Mouse (Mus musculus): Measurements from ENCODE around the gene Ren1. TPM values are rescaled to one million over a fixed set of nuclear protein-coding genes. Genes with fewer than 3 reads are reported as not detected.

Gene Ren1
- polyA plus RNA-seq, 1 experiment, result 0.92 TPM

DNA sequence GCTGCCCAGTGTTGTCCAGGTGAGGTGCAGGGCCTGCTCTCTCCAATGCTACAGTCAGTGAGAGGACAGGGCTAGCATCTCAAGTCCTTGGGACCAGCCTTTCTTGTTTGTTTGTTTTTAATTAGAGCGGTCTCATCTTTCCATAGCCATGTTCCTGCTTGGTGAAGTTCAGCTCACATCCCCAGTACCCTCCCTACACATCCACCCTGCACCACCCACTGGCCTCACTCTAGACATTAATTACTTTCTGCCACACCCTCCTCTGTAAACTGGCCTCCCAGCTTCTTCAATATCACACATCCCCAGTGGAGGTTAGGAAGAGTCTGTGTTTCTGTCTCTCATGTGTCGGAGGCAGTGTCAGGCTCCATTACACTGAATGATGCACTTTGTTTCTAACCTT is 6.0 kb upstream of the Ren1 start:
- DNase-seq (ENCODE audit: low read depth), result no peak

DNA sequence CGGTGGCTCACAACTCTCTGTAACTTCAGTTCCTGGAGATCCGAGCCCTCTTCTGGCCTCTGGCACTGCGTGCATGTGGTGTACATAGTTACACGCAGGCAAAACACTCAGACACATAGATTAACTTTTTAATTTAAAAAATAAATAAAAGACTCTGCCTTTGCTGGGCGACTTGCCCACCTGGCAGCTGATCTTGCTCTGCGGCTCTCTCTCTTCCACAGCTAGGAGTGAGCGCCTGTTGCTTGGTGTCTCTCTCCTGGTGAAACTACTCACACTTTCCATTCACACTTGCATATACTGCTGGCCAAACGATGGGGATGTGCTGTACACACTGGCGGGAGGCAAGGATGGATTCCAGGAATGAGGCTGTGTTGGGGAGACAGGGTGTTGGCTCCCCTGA is 3.8 kb upstream of the Ren1 start:
- DNase-seq (ENCODE audit: low read depth), result no peak

DNA sequence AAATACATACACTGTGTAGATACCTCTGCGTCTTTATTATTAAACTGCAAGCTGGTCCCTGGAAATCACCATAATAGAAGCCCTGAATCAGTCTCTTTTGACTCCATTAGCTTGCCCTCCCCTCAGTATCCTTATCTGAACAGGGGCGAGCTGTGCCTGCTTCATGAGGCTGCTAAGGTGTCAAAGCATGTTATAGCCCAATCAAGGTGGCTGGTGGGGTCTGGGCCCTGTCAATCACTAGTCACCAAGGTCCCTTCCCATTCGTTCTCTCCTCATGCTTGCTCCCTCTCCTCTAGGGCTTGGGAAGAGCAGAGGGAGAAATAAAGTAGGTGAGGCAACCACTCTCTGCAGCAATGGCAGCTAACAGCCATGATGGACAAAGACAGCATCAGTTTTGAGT is 3.1 kb upstream of the Ren1 start:
- no peak for DNase-seq (ENCODE audit: low read depth)

DNA sequence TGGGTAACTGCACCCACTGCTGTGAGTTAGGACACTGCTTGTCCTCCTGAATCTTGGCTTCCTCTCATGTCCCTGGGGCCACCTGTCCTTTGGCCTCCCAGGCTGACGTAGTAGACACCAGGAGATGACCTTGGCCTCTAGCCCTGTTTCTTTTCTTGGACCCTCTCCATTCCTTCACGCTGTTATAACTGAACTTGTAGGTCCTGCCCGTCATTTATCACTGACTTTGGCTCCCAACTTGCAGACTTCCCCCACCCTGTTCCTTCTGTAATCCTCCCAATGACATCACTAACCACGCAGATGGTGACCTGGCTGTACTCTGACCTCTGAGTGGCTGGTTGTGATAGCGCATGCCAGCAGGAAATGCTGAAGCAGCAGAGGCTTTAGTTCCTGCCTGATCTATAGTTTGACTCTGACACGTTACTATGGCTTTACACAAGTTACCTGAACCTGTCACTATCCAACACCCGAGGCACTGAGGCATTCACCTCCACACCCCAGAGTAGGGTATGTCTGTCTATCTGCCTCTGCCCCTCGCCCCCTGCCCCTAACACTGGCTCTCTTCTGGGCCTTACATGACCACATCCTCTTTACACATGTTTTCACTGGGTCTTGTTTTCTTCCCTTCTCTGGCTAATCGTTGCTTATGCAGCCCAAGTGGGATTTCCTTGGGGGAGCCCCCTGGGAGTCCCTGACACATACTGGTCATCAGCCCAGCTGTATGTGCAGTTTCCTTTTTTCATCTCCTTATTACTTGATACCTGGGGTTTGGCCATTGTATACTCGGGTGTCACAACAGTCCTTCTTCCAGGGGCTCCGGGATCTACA is 2.4 kb upstream of the Ren1 start:
- DNase-seq (ENCODE audit: low read depth), result no peak

DNA sequence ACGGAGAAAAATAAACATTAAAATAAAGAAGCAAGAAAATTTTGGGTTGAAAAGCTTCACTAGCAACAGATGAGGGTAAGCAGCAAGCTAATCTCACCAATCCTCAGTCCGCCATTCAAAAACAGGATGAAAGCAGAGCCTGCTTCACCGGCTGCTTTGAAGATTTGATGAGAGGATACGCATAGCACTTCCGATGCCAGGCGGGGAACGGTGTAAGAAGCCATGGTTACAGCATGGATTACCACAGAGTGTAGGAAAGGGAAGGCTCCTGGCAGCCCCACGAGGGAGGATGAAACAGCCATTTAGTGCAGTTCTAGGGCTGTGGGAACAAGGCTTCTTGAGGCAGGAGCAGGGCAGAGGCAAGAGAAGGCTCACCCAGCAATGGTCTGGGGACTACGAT is 1.5 kb downstream of the Ren1 start:
- DNase-seq (ENCODE audit: low read depth), result no peak

DNA sequence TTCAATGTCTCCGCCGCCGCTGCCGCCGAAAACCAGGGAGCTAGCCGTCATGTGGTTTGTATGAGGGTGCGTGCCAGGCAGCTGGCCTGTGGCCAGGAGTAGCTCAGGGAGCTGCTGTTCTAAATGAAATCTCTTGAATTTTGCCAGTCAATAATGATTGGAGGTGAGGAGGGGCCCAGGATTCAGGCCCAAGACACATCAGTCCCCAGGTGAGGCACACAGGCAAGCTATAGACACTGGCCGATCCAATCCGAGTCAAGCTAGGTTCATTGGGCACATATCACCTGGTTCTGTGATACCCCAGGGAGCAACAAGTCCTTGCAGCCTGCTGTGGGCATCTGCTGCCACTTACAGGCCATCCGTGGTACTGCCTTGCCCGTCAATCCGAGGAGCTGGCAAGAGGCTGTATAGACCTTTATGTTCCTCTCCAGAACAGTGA is 3.1 kb downstream of the Ren1 start:
- no peak for DNase-seq (ENCODE audit: low read depth)

DNA sequence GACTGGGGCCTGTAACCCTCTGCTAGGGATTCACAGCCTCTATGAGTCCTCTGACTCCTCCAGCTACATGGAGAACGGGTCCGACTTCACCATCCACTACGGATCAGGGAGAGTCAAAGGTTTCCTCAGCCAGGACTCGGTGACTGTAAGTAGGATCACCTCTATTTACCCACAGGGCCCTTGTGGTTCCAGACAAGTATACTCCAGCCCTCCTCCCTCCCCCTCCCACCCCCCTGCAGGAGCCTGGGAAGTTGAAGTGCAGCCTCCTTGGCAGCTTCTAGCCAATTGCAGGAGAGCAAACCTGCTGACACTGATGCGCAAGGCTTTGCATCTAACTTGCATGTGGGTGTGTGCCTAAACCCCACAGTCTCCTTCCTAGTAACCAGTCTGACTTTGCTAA is 5.2 kb downstream of the Ren1 start:
- no peak for DNase-seq (ENCODE audit: low read depth)

DNA sequence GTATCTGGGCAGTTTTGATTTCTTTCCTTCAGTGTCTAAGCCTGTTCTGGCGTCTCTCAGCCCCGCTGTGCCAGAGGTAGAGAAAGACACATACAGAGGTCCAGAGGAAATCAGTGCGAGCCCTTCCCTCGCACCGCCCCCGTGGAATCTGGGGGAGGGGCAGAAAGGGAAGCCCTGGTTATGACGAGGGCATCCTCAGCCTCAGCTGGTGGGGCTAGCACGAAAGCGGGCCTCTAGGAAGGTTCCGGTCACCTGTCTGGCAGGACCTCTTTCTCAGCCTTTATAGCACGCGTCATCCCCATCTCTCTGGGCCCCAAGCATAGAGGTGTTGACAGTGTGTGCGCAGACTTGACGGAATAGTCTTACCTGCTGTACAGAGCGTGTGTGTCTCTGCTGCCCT is 5.6 kb downstream of the Ren1 start:
- DNase-seq (ENCODE audit: low read depth), result no peak

DNA sequence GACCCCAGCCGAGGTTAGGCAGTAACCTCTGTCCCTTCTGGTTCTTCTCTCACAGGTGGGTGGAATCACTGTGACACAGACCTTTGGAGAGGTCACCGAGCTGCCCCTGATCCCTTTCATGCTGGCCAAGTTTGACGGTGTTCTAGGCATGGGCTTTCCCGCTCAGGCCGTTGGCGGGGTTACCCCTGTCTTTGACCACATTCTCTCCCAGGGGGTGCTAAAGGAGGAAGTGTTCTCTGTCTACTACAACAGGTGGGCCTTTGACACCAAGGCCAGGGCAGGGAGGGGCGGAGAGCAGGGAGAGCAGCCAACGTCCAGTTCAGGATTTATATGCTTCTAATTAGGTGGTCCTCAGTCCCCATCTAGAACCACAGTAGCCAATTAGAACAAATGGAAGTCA is 6.0 kb downstream of the Ren1 start:
- DNase-seq (ENCODE audit: low read depth), result no peak

DNA sequence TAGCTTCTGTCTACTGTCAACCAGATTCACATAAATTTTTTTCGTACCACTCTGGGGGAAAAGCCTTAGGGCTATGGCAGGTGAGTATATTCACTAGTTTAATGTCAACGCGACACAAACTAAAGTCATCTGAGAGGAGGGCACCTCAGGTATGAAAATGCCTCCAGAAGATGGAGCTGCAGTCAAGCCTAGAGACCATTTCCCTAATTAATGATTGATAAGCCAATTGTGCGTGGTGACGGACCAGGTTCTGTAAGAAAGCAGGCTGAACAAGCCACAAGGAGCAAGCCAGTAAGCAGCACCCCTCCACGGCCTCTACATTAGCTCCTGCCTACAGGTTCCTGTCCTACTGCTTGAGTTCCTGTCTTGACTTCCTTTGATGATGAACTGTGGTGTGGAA is 10.7 kb downstream of the Ren1 start:
- no peak for DNase-seq (ENCODE audit: low read depth)

DNA sequence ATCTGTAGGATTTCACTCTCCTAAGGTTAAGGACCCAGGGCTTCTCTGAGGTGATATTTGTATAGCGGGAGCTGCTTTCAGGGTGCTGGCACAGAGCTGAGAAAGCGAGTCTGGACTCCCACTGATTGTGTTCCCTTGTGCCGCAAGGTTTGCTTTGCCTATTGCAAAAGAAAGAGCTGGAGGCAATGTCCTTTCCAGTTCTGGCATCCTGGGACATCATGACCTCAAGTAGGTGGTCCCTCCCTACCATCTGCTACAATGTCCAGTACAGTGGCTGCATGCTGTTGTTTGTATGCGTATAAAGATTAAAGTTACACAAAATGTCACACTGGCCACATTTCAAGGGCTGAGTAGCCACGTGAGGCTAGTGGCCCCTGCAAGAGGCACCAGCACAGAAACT is 11.8 kb downstream of the Ren1 start:
- no peak for DNase-seq (ENCODE audit: low read depth)

DNA sequence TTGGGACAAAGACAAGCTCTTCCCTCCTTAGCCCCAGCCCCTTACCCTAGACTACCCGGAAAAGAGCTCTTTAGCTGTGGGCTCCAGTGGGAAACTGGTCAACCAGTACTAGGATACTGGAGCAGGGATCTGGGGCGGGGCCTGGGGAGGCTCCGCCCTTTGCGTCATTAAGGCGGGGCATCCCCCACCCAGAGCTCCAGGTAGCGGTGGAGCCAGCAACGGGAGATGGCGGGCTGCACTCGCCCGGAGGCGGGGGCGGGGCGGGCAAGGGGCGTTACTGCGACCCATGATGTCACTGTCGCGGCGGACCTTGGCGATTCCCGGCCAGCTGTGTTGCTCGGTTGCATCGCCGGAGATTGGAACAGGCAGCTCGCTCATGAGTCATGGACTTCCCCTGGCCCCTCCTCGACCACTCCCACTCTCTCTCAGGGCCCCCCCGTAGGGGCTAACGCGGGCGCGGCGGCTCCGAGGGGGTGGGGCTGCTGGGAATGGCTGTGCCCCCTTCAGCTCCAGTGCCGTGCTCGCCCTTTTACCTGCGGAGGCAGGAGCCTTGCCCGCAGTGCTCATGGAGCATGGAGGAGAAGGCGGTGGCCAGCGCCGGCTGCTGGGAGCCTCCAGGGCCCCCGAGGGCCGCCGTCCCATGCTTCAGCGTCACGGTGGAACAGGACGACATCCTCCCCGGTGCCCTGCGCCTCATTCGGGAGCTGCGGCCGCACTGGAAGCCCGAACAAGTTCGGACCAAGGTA is 13.1 kb downstream of the Ren1 start, which contains the start of gene Etnk2:
Gene Etnk2 (plus strand): TSS at position 297 of the 746 bp plus-strand sequence.
- DNase-seq (ENCODE audit: low read depth), result no peak

DNA sequence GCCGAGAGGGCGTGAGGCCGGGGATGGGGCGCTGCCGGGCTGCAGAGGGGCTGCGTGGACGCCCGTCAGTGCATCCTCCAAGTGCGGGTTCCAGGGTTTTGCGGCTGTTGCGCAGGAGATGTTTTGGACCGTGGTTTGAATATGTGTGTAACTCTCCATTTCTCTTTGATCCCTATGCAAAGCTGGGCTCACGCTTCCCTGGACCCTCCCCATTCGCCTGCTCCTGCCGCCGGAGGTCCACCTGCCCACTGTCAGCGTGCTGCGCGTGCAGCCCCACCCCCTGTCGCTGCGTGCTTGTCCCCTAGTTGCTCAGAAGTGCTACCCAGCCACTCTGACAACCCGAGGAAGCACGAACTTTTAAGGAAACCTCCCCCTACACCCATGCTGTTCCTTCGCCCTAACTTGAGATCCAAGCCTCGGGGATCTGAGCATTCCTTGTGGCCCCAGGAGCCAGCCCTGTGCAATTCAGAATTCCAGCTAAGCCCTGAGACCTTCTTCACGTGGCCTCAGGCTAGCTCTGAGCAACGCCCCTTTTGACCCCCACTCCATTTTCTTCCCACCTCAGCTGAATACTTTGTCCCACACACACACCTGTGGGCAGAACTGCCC is 13.8 kb downstream of the Ren1 start:
- no peak for DNase-seq (ENCODE audit: low read depth)

DNA sequence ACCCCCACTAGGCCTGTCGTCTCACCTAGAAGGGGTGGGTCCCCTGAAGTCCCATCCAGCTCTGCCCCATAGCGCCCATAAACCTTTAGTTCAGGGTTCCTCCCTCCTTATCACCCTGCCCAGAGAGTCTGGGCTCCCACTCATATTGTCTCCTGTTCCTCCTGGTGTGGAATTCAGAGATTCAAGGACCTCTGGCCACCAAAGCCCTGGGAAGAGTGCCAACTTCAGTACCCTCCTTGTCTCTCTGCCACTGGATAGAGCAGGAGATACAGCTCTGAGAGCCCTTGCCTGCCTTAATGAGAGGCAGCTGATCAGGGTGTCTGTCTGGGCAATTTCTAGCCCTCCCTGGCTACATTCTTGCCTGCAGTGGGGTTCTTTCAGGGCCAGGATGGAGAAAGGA is 14.6 kb downstream of the Ren1 start:
- no peak for DNase-seq (ENCODE audit: low read depth)

DNA sequence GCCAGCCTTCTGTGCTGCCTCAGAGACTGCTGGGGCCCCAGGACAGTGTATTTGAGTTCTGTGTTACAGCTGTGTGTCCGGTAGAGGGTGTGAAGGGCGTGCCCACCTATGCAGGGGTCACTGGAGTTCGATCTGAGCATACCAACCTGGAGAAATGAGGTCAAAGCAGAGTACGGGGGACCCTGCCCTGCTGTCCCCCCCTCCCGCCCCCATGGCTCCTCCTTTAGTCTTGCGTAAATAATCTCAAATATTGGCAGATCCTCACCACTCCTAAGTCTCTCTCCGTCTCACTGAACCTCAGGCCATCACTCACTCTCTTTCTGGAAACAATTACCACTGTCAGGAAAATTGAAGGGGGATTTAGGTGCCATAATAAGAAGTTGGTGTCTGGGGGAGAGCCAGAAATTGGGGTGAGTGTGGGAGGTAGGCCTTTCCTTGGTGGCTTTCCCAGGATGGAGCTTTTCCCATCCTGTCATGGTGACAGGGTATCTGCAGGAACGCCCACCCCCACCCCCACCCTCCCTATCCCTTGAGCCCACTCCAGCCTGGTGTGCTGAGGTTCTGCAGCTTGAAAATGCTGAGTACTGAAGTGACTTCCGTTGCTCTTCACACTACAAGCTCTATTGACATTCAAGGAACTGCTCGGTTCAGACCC is 16.8 kb downstream of the Ren1 start:
- no peak for DNase-seq (ENCODE audit: low read depth)

DNA sequence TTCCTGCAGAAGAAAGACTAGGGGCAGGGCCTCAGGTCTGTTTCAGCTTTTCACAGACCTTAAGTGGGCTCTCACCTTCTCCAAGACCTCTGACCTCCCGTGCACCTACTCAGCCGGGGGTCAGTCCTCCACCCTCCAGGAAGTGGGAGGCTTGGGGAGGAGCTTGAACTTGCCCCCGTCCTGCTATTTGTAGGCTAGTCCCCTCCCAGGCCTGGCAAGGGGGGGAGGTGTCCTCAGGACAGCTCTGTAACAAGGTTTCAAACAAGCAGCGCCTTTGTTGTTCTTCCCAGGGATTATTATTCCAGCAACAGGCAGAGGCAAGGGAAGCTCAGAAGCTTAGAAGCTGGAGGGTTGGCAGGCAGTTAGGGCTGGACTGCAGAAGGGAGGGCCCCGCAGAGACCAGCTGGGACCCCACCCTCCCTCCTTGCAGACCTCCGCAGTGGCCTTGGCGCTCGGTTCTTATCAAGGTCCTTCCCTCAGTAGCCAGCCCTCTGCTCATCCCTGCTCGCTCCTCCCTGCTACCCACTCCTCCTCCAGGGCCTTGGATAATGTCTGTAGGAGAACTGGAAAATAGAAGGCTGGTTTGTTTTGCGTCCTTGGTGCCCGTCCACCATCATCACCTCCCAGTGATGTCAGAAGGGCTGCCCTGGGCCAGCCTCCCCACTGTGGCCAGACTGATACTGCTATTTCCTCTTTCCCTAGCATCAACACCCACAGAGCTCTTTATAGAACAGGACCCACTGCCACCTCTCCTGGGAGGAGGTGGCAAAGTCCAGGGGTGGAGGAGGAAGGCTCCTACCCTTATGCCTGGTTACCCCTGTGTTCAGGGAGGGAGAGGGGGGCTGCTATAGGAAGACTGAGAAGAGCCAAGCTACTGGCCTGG is 17.5 kb downstream of the Ren1 start:
- DNase-seq (ENCODE audit: low read depth), result no peak

DNA sequence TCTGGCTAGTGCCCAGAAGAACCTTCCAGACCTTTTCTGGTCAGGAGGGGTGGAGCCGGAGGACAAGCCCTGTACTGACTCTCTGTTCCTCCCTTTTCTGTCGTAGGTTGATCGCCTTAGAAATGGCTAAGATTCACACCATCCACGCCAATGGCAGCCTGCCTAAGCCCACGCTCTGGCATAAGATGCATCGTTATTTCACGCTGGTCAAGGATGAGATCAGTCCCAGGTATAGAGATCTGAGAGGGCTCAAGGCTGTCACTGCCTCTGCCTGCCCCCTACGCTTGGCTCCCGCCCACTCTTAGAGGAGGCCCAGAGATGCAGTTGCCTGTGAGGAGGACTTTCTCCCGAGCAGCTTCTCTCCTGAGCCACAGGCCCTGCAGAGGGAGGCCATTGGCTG is 18.3 kb downstream of the Ren1 start:
- no peak for DNase-seq (ENCODE audit: low read depth)

DNA sequence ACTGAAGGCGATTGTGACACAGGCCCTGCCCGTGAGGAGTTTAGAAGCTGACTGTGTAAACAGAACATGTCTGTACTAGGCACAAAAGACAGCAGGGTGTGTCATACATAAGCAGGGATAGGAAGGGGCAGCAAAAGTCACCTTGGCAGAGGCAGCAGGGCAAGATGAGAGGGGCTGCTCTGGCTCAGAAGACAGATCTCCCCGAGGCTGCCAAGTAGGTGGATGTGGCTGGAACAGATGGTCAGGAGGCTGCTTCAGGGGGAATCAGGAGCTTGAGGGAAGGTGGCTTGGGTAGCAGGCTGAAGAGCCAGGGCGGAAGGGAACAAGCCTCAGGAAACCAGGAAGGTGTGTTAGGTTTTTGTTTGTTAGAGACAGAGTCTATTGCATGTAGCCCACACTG is 20.0 kb downstream of the Ren1 start:
- no peak for DNase-seq (ENCODE audit: low read depth)

DNA sequence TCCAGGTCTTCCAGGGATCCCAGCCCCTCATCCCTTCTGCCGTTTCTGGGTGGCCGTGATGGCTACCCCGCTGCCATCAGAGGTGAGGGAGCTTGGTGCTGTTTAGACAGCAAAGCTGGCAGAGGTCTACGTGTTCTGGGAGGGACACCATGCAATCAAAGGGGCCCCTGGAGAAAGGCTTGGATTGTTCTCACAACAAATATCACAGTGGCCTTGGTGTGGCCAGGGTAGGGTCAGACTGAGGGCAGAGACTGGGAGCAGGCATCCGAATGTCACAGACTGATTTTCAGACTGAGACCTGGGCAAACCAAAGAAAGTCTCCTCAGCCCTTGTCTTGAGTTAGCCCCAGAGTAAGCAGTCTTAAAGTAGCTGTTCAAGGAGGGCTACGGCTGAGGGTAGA is 21.1 kb downstream of the Ren1 start:
- no peak for DNase-seq (ENCODE audit: low read depth)

DNA sequence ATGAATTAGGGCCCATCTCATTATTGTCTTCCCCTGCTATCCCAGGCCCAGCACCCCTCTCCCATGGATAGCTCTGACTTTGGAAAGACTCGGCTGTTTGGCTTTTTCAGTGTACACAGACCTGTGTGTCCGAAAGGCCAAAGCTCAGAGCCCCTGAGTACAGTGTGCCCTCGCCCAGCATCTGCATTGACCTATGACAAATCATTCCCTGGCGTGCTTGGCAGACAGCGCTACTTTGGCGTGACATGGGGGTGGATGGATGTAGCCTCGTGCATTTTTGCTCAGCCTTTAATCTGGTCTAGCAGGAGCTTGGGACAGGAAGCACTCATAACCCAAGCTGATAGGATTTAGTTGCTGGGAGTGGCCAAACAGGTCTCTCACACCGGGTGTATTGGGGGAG is 21.8 kb downstream of the Ren1 start:
- DNase-seq (ENCODE audit: low read depth), result no peak

DNA sequence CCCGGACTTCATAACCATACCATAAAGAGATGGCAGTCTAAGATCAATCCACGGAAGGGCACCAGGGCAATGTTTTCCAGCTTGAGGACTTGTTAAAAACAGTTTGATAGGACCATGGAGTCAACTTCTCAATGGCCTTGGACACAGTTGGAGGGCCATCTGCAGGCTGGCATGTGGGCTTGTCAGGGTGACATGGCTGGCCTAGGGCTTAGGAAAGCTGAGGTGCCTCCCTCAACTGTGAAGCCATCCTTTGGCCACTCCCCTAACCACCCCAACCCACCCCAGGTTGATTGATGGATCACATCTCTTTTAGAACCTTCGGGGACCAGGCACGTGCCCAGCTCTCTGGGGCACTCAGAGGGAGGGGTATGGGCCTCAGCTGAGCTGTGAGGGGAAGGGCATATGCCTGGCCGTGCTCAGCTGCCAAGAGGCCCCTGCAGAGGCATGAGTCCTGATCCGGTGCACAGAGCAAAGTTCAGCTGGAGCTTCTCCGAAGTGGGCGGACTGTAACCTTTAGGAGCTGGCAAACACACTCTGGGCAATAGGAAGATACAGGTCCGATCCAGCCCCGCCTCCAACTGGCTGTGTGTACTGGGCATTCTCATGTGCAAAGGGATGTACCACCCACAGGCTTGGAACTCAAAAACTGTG is 25.5 kb downstream of the Ren1 start:
- no peak for DNase-seq (ENCODE audit: low read depth)

Data from gonadal fat pad, adult 2 months (tissue).